Mouse (Mus musculus) neural tube, embryonic 12.5 days (tissue): ENCODE measurements at regions not wholly inside any gene's neighbourhood (a gene's known extent, or its start where the extent isn't known, plus 50 kb on each side); places are given as distances from the start of the nearest gene placed in this dataset.
A peak's percentile ranks its signal among the peaks of the same experiment; 100 is the strongest.

Experiments
- ATAC-seq: fragments of 200-750 bp; cut with Nextera tagmentation; 2 replicates; pipeline ENCODE4 v1.8.0; 2017; ENCODE audit warnings: low read depth, mild to moderate bottlenecking, moderate TSS enrichment, moderate library complexity; ENCODE audit not compliant: low FRiP score
- H3K27ac ChIP-seq: fragments of 300-500 bp; sonication (generic); 2 replicates; pipeline ENCODE4 v1.5.1; 2016
- H3K27me3 ChIP-seq: fragments of 300-500 bp; sonication (generic); replicated peaks from 2 replicates; pipeline ENCODE4 v1.6.1; 2016; ENCODE audit warnings: mild to moderate bottlenecking
- H3K36me3 ChIP-seq: fragments of 300-500 bp; sonication (generic); 2 replicates; pipeline ENCODE4 v1.6.1; 2016; ENCODE audit warnings: mild to moderate bottlenecking
- H3K4me1 ChIP-seq: fragments of 300-500 bp; sonication (generic); 2 replicates; pipeline ENCODE4 v1.6.1; 2016
- H3K4me2 ChIP-seq: fragments of 300-500 bp; sonication (generic); replicated peaks from 2 replicates; pipeline ENCODE4 v1.6.1; 2016; ENCODE audit warnings: mild to moderate bottlenecking
- H3K4me3 ChIP-seq: fragments of 300-500 bp; sonication (generic); 2 replicates; pipeline ENCODE4 v1.5.1; 2016
- H3K9ac ChIP-seq: fragments of 300-500 bp; sonication (generic); 2 replicates; pipeline ENCODE4 v1.6.1; 2016; ENCODE audit warnings: mild to moderate bottlenecking
- H3K9me3 ChIP-seq: fragments of 300-500 bp; sonication (generic); 2 replicates; pipeline ENCODE4 v1.6.1; 2016; ENCODE audit warnings: mild to moderate bottlenecking
- WGBS: fragments of 180-500 bp; shearing (Covaris S2); methylation state at CpG from one replicate; pipeline ENCODE4 v1.1.7; 2016; 5-methylcytosine and 5-hydroxymethylcytosine counted together

DNA sequence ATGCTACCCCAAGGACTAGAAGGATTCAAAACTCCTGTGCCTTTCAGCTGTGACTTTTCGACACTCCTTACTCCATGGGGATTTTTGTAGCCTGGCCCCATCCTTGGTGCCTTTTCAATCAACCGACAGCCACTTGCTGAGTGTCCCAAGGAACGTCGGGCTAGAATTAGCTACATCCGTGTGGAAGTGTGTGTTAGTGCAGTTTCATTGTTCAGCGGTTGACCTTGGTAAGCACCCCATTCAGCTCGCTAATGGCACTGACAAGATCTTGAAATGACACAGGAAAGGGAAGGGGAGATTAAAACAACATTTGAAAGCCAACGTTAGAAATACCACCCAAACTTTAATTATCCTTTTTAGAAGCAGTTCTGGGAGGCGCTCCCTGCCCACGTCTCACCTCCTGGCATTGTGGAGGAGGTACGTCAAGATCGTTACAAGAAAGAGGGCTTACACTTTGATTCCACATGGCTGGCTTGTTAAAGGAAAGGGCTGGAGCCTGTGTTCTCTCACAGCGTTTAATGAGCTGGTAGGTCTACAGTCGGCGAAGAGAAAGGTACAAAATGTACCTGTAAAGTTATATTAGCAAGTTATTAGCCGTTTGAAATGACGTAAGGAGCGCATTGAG, 536.4 kb downstream of the Fam19a2 start:
- no peak overlapping the region for H3K9ac ChIP-seq
- H3K27ac ChIP-seq: no peak overlapping the region
- H3K4me1 ChIP-seq: no peaks in the 10 kb centered on the region
- H3K4me3 ChIP-seq: no peak overlapping the region
- no peak overlapping the region for H3K4me2 ChIP-seq
- H3K27me3 ChIP-seq: no peaks in the 10 kb centered on the region
- H3K36me3 ChIP-seq: no peaks in the 10 kb centered on the region
- no peaks in the 10 kb centered on the region for H3K9me3 ChIP-seq
- 0 out of 2 replicates have a peak, but pooled peaks have one; percentile 29 for ATAC-seq
- WGBS: 61% methylated on average over 18 of the region's 18 CpGs

DNA sequence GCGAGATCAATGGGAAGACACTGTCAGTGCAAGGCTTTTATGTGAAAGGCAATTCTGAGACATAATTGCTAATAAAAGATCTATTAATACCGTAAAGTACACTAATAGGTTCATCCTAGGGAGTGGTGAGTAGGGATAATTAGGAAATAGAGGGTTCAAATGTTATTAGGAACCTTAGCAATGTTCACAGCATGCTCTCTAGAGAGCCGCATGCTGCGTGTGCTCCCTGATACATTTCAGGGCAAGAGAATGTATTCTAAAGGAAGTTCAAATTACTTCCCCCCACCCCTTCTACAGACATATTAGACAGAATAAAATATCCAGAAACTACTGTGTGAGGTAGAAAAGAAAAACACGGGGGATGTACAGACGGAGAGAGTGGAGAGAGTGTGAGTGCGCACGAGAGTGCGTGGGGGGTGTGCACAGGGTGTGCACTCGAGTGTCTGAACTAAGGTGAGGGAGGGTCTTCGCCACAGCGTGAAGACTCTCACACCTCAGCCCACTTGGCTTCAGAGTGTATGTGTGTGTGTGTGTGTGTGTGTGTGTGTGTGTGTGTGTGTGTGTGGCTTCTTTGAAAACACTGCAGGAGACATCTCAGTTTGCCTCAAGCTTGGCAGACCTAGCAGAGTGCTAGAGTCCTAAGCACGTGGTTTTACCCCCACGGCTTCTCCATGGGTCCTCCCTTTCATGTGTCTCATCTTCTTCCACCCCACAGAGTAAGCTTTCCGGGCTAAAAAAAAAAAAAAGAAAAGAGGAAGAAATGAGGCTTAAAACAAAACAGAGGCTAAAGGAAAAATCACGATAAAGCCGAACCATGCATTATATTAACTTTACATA, 537.1 kb downstream of the Fam19a2 start:
- Histone ChIP-seq H3K36me3 (no peaks in the 10 kb centered on the region), H3K4me1 (no peaks in the 10 kb centered on the region), H3K9me3 (no peaks in the 10 kb centered on the region), H3K4me3 (no peak overlapping the region), H3K27ac (no peak overlapping the region), H3K27me3 (no peaks in the 10 kb centered on the region), H3K4me2 (no peak overlapping the region), H3K9ac (no peak overlapping the region)
- ATAC-seq: no peak
- 80% methylated on average over 17 of the region's 17 CpGs for WGBS

DNA sequence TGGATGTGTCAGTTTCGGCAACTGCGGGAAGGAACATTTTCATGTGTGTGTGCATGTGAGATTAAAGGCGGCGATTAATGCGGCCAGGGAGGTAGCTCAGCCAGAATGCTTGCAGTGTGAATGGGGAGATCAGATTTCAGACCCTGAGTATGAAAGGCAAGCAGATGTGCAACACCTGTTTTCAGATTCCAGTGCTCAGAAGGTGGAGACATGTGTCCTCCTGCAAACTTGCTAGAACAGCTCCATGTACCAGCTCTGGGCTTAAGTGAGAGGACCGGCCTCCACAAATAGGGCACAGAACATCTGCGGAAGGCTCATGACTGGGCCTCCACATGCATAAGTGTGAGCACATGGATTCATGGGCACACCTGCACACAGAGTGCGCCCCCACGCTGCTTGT, 547.1 kb downstream of the Fam19a2 start:
- Histone ChIP-seq H3K4me2 (no peak overlapping the region), H3K9ac (no peak overlapping the region), H3K27me3 (no peaks in the 10 kb centered on the region), H3K27ac (no peak overlapping the region), H3K36me3 (no peaks in the 10 kb centered on the region), H3K4me3 (no peak overlapping the region), H3K4me1 (no peaks in the 10 kb centered on the region), H3K9me3 (no peaks in the 10 kb centered on the region)
- 84% methylated on average over 9 of the region's 9 CpGs for WGBS
- ATAC-seq: no peak

- H3K36me3 ChIP-seq: no peaks in the 10 kb centered on the region
- WGBS: 58% methylated on average over 2 of the region's 2 CpGs
- ATAC-seq: peak; percentile 7; the same call in 1 of the 2 replicates
- no peaks in the 10 kb centered on the region for H3K4me1 ChIP-seq
- no peak overlapping the region for H3K4me3 ChIP-seq
- no peaks in the 10 kb centered on the region for H3K9me3 ChIP-seq
- no peaks in the 10 kb centered on the region for H3K27me3 ChIP-seq
- no peak overlapping the region for H3K27ac ChIP-seq
- no peak overlapping the region for H3K9ac ChIP-seq
- no peak overlapping the region for H3K4me2 ChIP-seq
Measured at GRCm38 (mm10) chr10:123813142-123813541, 549.3 kb downstream of the Fam19a2 start.

GRCm38 (mm10) chr10:123840061-123840751, 576.4 kb downstream of the Fam19a2 start:
- H3K4me3 ChIP-seq: no peak overlapping the region
- H3K4me2 ChIP-seq: no peak overlapping the region
- H3K9me3 ChIP-seq: no peaks in the 10 kb centered on the region
- no peaks in the 10 kb centered on the region for H3K36me3 ChIP-seq
- ATAC-seq: no peak
- no peak overlapping the region for H3K9ac ChIP-seq
- H3K27me3 ChIP-seq: no peaks in the 10 kb centered on the region
- H3K4me1 ChIP-seq: no peaks in the 10 kb centered on the region
- 39% methylated on average over 13 of the region's 13 CpGs for WGBS
- no peak overlapping the region for H3K27ac ChIP-seq

DNA sequence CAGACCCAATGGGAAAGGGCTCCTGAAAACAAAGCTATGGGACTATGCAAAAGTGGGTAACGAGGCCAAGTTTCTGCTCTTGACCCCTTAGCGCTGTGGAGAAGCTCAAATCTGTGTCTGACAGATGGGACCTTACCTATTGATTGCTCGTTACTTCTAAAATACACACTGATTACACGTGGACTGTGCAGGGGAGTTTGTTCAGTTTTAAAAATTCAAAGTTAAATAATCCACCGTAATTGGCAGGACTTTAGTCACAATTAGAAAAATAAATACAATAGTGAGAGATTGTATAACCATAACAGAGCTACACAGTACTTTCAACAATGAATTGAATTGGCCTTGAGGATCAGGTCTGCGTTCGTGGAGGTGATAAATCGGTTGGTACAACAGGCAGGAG, 578.3 kb downstream of the Fam19a2 start:
- 86% methylated on average over 8 of the region's 8 CpGs for WGBS

GRCm38 (mm10) chr10:123843604-123844003, 579.8 kb downstream of the Fam19a2 start:
- no peak for ATAC-seq
- 89% methylated on average over 4 of the region's 4 CpGs for WGBS

More for the DNA sequence above, 578.3 kb downstream of the Fam19a2 start:
- no peak overlapping the region for H3K4me3 ChIP-seq
- no peak overlapping the region for H3K27ac ChIP-seq
- no peaks in the 10 kb centered on the region for H3K36me3 ChIP-seq
- no peaks in the 10 kb centered on the region for H3K9me3 ChIP-seq
- no peak overlapping the region for H3K9ac ChIP-seq
- no peak for ATAC-seq
- no peaks in the 10 kb centered on the region for H3K4me1 ChIP-seq
- H3K27me3 ChIP-seq: no peaks in the 10 kb centered on the region
- H3K4me2 ChIP-seq: no peak overlapping the region

GRCm38 (mm10) chr10:123846631-123847030, 582.8 kb downstream of the Fam19a2 start:
- Histone ChIP-seq H3K4me1 (no peaks in the 10 kb centered on the region), H3K4me2 (no peak overlapping the region), H3K9ac (no peak overlapping the region), H3K27me3 (no peaks in the 10 kb centered on the region), H3K9me3 (no peaks in the 10 kb centered on the region), H3K4me3 (no peak overlapping the region), H3K27ac (no peak overlapping the region), H3K36me3 (no peaks in the 10 kb centered on the region)
- 86% methylated on average over 8 of the region's 8 CpGs for WGBS
- no peak for ATAC-seq

More at GRCm38 (mm10) chr10:123843604-123844003, 579.8 kb downstream of the Fam19a2 start:
- Histone ChIP-seq H3K4me3 (no peak overlapping the region), H3K9me3 (no peaks in the 10 kb centered on the region), H3K27me3 (no peaks in the 10 kb centered on the region), H3K4me1 (no peaks in the 10 kb centered on the region), H3K4me2 (no peak overlapping the region), H3K27ac (no peak overlapping the region), H3K9ac (no peak overlapping the region), H3K36me3 (no peaks in the 10 kb centered on the region)

DNA sequence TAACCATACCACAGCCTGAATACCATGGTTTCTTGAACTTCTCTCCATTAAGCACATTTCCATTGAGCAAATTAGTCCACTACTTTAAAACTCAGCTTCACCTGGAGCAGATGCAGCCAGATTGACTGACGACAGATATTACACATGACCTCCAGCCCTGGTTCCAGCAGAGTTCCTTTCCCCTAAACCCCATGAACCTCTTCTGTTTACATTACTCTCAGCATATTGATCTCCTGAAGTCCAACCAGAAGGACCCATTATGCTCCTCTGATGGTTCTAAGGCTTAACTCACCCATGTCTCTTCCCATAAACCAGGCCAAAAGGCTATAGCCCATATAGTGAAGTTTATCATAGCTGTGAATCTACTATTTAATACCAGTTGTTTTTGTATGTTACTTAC, 584.8 kb downstream of the Fam19a2 start:
- Histone ChIP-seq H3K4me3 (no peak overlapping the region), H3K4me2 (no peak overlapping the region), H3K4me1 (no peaks in the 10 kb centered on the region), H3K9ac (no peak overlapping the region), H3K27me3 (no peaks in the 10 kb centered on the region), H3K36me3 (no peaks in the 10 kb centered on the region), H3K9me3 (no peaks in the 10 kb centered on the region), H3K27ac (no peak overlapping the region)
- 85% methylated on average over 1 of the region's 1 CpGs for WGBS
- ATAC-seq: no peak

DNA sequence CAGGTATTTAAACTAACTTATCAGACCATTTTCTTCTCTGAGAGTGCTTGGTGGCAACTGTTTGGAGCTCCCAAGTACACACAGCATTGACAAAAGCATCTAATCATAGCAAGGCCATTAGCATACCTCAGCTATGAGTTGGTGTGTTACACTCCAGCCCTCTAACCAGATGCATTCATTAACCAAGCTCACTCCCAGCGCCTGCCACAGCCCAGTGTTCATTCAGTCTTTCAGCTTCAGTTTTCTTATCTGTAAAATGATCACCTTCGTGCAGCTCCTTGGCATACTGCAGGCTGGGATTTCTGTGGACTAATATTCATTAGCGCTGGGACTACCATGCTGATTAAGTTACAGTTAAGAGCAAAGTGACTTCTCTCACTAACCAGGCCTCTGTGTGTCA, 611.7 kb downstream of the Fam19a2 start:
- Histone ChIP-seq H3K36me3 (no peaks in the 10 kb centered on the region), H3K4me3 (no peak overlapping the region), H3K27me3 (no peaks in the 10 kb centered on the region), H3K9me3 (no peaks in the 10 kb centered on the region), H3K9ac (no peak overlapping the region), H3K4me1 (no peaks in the 10 kb centered on the region), H3K4me2 (no peak overlapping the region), H3K27ac (no peak overlapping the region)
- ATAC-seq: no peak
- 80% methylated on average over 3 of the region's 3 CpGs for WGBS

DNA sequence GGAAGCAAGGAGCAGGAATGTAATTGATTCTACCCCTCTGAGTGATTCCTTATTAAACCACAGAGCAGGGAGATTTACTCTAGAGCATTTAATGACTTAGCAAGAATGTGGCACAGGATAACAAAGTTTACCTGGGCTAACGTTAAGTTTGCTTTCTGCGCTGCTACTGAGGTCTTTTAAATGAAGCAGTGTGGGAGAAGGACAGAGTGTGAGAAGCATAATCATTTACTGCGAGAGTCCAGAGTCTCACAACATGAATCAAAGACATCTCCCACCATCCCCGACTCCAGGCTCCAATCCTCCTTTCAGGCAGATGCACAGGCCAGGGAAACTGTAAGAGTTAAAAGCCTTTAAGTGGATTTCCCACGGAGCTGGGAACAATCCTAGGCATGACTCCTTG, 612.1 kb downstream of the Fam19a2 start:
- no peak overlapping the region for H3K27ac ChIP-seq

DNA sequence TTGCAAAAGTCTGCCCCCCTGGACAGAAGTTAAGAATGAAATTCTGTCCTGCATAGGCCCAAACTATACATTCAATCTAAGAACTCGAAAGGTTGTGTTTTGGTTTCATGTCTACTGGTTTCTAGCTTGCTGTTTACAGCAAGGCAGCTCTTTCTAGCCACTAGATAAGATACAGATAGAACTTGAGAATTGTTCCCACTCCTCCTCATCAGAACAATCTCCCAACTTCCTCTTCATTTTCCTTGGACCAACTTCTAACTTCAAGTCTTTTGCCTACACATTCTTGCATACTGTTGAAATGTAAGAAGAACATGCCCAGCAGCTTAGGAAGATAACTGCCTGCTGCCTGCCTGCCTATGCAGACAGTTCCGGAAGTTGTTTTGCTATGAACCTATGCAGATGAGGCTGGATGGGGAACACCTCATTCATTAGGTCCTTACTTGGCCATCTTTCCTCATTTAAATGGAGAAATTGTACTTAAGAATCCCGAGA, 624.9 kb downstream of the Fam19a2 start:
- Histone ChIP-seq H3K27ac (no peak overlapping the region), H3K4me3 (no peak overlapping the region), H3K4me2 (no peak overlapping the region), H3K4me1 (no peaks in the 10 kb centered on the region), H3K9ac (no peak overlapping the region), H3K9me3 (peaks cover 4% of the 10 kb centered on the region), H3K27me3 (no peaks in the 10 kb centered on the region), H3K36me3 (no peaks in the 10 kb centered on the region)
- ATAC-seq: no peak
- 83% methylated on average over 3 of the region's 3 CpGs for WGBS

More for the DNA sequence above, 612.1 kb downstream of the Fam19a2 start:
- H3K4me3 ChIP-seq: no peak overlapping the region
- H3K36me3 ChIP-seq: no peaks in the 10 kb centered on the region
- no peaks in the 10 kb centered on the region for H3K9me3 ChIP-seq
- H3K9ac ChIP-seq: no peak overlapping the region
- 65% methylated on average over 5 of the region's 5 CpGs for WGBS
- H3K4me1 ChIP-seq: no peaks in the 10 kb centered on the region
- no peak for ATAC-seq
- H3K27me3 ChIP-seq: no peaks in the 10 kb centered on the region
- no peak overlapping the region for H3K4me2 ChIP-seq
